Mouse (Mus musculus) heart, postnatal 0 days (tissue): Measurements from ENCODE around the gene Tmem147.

Source experiments
- CTCF ChIP-seq: IDR thresholded peaks from 2 replicates; pipeline ENCODE4 v1.5.1; 2016; ENCODE audit warnings: antibody characterized with exemption, control low read depth, low read depth
- EP300 ChIP-seq: IDR thresholded peaks from 2 replicates; pipeline ENCODE4 v1.6.1; 2016; ENCODE audit warnings: antibody characterized with exemption, low read depth

DNA sequence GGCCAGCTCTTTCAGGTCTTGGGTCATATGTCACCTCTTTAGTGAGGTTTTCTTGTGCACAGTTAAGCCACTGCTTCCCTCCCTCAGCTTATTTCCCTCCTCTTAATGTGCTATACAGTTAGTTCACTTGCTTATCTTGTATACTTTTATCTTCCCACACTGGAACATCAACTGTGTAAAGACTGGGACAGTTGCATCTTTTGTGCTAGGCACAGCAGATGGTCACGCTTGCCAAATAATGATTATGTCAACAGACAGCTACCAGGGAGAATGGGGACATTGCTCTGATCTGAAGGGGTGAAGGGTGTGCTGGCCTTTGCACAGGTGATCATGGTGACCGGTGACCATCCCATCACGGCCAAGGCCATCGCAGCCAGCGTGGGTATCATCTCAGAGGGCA, 9.7 kb downstream of the Tmem147 start:
- TF ChIP-seq CTCF (no peak), EP300 (no peak)
